Comparison of ENCODE assay signal across 11 mouse cellular contexts in genomic region chr9:114025182-114025581, GRCm38 (mm10). TPM values are rescaled to one million over a fixed set of nuclear protein-coding genes. Genes with fewer than 3 reads are reported as not detected.
DNase-seq lines count a peak whose midpoint lies in the region; ATAC-seq and TF ChIP-seq lines count a peak whose summit lies in the region.
"Had no signal": no experiment of that assay in that cellular context is flagged by ENCODE, and none has a peak within 500 bp of the region (broad histone marks: within the 10 kb centered on the region; RNA-seq: fewer than 3 reads in every experiment).

No protein-coding gene starts in this region.

- ATAC-seq in neural tube, embryonic 13.5 days (ENCODE audit: low read depth): no peak

- H3K27ac ChIP-seq in layer of hippocampus, adult 2 months: peak overlapping the region; percentile 88; the same call in 1 of the 2 replicates
- H3K27ac ChIP-seq in embryonic fibroblast, embryonic 13.5 days (ENCODE audit: insufficient read depth, low read length): no peak overlapping the region
- no peak overlapping the region for H3K27ac ChIP-seq in limb, embryonic 10.5 days
- no peak overlapping the region; the same call in 1 of the 2 replicates for H3K27ac ChIP-seq in neural tube, embryonic 13.5 days (replicated peaks)
- H3K27ac ChIP-seq: liver, embryonic 13.5 days had no signal

- peaks cover 2% of the 10 kb centered on the region for H3K4me1 ChIP-seq in embryonic fibroblast, embryonic 13.5 days (ENCODE audit: control insufficient read depth, insufficient read depth, low read length)
- peaks cover 28% of the 10 kb centered on the region for H3K4me1 ChIP-seq in limb, embryonic 10.5 days
- peaks cover 13% of the 10 kb centered on the region for H3K4me1 ChIP-seq in neural tube, embryonic 13.5 days (replicated peaks)

- no peaks in the 10 kb centered on the region for H3K9me3 ChIP-seq in limb, embryonic 10.5 days (replicated peaks)
- H3K9me3 ChIP-seq in neural tube, embryonic 13.5 days: no peaks in the 10 kb centered on the region
- H3K9me3 ChIP-seq: liver, embryonic 13.5 days had no signal

- peak overlapping the region; percentile 81; the same call in 1 of the 2 replicates for H3K9ac ChIP-seq in neural tube, embryonic 13.5 days

- peak overlapping the region; percentile 81 for H3K4me2 ChIP-seq in neural tube, embryonic 13.5 days

- TF ChIP-seq CTCF in layer of hippocampus, adult 2 months (conservative IDR thresholded peaks at IDR 0.05): no peak
- no peak for TF ChIP-seq CTCF in embryonic fibroblast, embryonic 13.5 days (IDR thresholded peaks at IDR 0.05; ENCODE audit: borderline replicate concordance, insufficient read depth, low read length)

- no peaks in the 10 kb centered on the region for H3K36me3 ChIP-seq in limb, embryonic 10.5 days
- H3K36me3 ChIP-seq in neural tube, embryonic 13.5 days: no peaks in the 10 kb centered on the region
- H3K36me3 ChIP-seq: liver, embryonic 13.5 days had no signal

- WGBS in limb, embryonic 10.5 days: 30% methylated on average over 9 of the region's 9 CpGs
- 46% methylated on average over 9 of the region's 9 CpGs for WGBS in neural tube, embryonic 13.5 days

- TF ChIP-seq POLR2A in embryonic fibroblast, embryonic 13.5 days (IDR thresholded peaks at IDR 0.05; ENCODE audit: low read depth, low read length): no peak

- peaks cover 89% of the 10 kb centered on the region for H3K27me3 ChIP-seq in limb, embryonic 10.5 days (ENCODE audit: low read depth, poor library complexity, severe bottlenecking)
- H3K27me3 ChIP-seq in neural tube, embryonic 13.5 days: no peaks in the 10 kb centered on the region

- no peak for DNase-seq in layer of hippocampus, adult 2 months (ENCODE audit: low spot score in 2 of 2)
- no peak for DNase-seq in layer of hippocampus, postnatal 25 days (ENCODE audit: extremely low spot score in 1 of 2, low spot score in 1 of 2)
- DNase-seq in limb, embryonic 10.5 days (ENCODE audit: low spot score): peak; percentile 42
- no peak for DNase-seq in c-Kit-positive CD71-positive TER-119-positive erythroid progenitor cells, embryonic 14.5 days (ENCODE audit: low spot score)
- no peak for DNase-seq in urinary bladder, postnatal 36 days (ENCODE audit: low spot score in 2 of 2)
- DNase-seq: cerebellum, adult 9-10 months; heart, postnatal 14 days; liver, embryonic 13.5 days; thymus, postnatal 14 days had no signal

- H3K4me3 ChIP-seq in layer of hippocampus, adult 2 months: peak overlapping the region; percentile 80
- peak overlapping the region; percentile 75 for H3K4me3 ChIP-seq in embryonic fibroblast, embryonic 13.5 days (ENCODE audit: insufficient read depth, low read length)
- peak overlapping the region; percentile 76 for H3K4me3 ChIP-seq in limb, embryonic 10.5 days
- H3K4me3 ChIP-seq in neural tube, embryonic 13.5 days: peak overlapping the region; percentile 78

RNA-seq across cellular contexts. Expression of gene Fbxl2, which starts 20.8 kb away (rescaled TPM):
- total RNA-seq in layer of hippocampus, adult 2 months (2021): 10 to 100 TPM; 33.8 to 34.9 TPM
- 10 to 100 TPM; 32.8 to 34.4 TPM for total RNA-seq in layer of hippocampus, postnatal 25 days (2021)
- 4.9 and 5.1 TPM in 2 replicates for polyA plus RNA-seq in embryonic fibroblast, embryonic 13.5 days (2011; ENCODE audit: insufficient read length, low read depth, missing spikeins)
- 3.2 and 5.4 TPM in 2 replicates for polyA plus RNA-seq in limb, embryonic 10.5 days (2016; fragmentation: Nextera tagmentation; extraction: Ambion mirVana)
- 22.6 and 24.2 TPM in 2 replicates for polyA plus RNA-seq in neural tube, embryonic 13.5 days (2015; fragmentation: Nextera tagmentation; extraction: Ambion mirVana)

RNA-seq across cellular contexts. Expression of gene Susd5, which starts 31.8 kb away (rescaled TPM):
- 1 to 10 TPM; 3.0 to 3.3 TPM for total RNA-seq in layer of hippocampus, adult 2 months (2021)
- 1 to 10 TPM; 2.7 to 3.7 TPM for total RNA-seq in layer of hippocampus, postnatal 25 days (2021)
- 0.12 and 0.51 TPM in 2 replicates for polyA plus RNA-seq in embryonic fibroblast, embryonic 13.5 days (2011; ENCODE audit: insufficient read length, low read depth, missing spikeins)
- polyA plus RNA-seq in limb, embryonic 10.5 days (2016; fragmentation: Nextera tagmentation; extraction: Ambion mirVana): 0.13 and 0.66 TPM in 2 replicates
- polyA plus RNA-seq in neural tube, embryonic 13.5 days (2015; fragmentation: Nextera tagmentation; extraction: Ambion mirVana): 1.1 and 2.6 TPM in 2 replicates
- polyA plus RNA-seq: liver, embryonic 13.5 days had no signal
